Mouse (Mus musculus) kidney, postnatal 4 days (tissue): Measurements from ENCODE around the gene Cc2d1a.

Source experiments
- DNase-seq, 2 experiments: peaks; one replicate each; pipeline ENCODE4 v3.0.0; 2021; ENCODE audit warnings: mixed read lengths in 2 of 2

The Cc2d1a gene

GRCm38 (mm10) chr8:84176560-84176959, 28.8 kb upstream of the Cc2d1a start:
- DNase-seq: peak; percentile 33 to 53

GRCm38 (mm10) chr8:84173861-84174260, 26.1 kb upstream of the Cc2d1a start:
- DNase-seq: peak; percentile 39 to 54

DNA sequence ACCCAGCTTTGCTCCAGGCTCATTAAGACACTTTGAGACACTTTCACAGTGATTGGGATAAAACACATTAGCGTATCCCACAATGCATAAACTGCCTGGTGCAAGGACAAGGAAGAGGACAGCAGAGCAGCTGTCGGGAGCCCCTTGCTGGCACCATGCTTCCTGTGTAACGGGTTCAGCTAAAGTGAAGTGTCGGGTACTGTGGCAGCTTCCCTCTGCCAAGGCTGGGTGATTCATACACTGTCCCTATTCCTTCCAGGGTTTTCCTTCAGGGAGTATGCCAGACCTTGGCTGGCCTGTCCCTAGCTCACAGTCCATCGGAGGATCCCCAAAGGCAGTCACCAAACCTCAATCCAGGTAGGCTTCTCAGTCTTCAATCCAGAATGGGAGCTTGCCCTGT, 22.4 kb upstream of the Cc2d1a start:
- DNase-seq: no peak

DNA sequence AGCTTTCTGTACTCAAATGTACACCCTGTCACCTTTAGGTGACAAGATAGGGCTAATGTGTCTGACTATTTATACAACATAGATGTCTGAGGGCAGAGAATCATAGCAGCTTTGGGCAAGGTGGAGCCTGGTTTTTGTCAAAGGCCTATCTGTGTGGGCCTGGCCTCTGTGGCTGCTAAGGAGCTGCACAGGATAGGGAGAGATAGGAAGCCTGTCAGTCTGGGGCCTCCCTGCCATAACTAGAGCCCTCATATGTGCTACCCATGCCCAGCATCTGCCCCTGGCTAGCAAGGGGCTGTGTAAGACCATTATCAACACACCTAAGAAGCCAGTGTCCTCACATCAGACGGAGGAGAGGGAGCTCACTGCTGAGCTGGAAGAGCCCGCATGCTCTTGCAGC, 20.0 kb upstream of the Cc2d1a start:
- DNase-seq: no peak

GRCm38 (mm10) chr8:84157620-84158019, 9.9 kb upstream of the Cc2d1a start:
- no peak for DNase-seq

- DNase-seq: no peak
These were observed 1.4 kb upstream of the Cc2d1a start for GRCm38 (mm10) chr8:84149181-84149580.

- DNase-seq: peak; percentile 25 to 27
These were observed 755 bp upstream of the Cc2d1a start for GRCm38 (mm10) chr8:84148531-84148850.

DNA sequence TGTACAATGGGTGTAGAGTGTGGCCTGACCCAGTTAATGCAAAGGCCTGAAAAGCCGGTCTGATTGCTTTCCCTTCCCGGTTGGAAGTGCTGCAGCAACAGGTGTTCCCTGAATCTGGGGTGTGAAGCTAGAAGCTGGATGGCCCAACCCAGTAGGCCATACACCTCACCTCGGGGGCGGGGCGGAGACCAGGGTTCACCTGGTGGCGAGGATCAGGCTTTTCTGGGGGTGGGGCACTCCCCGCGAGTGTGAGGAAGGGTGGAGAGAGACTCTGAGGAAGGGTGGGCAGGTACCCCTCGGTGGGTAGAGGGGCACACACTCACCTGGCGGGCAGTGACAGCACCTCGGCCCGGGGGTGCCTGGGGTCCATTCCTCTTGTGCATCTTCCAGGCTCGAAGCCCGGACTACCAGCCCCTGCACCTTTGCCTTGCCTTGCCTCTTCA, 391 bp downstream of the Cc2d1a start:
- DNase-seq: peak; percentile 50 to 69

- DNase-seq: no peak
These were observed 3.0 kb downstream of the Cc2d1a start for GRCm38 (mm10) chr8:84144636-84145245.

GRCm38 (mm10) chr8:84140838-84141237, 6.9 kb downstream of the Cc2d1a start:
- no peak for DNase-seq

- DNase-seq: no peak
These were observed 9.9 kb downstream of the Cc2d1a start for GRCm38 (mm10) chr8:84137848-84138247.

DNA sequence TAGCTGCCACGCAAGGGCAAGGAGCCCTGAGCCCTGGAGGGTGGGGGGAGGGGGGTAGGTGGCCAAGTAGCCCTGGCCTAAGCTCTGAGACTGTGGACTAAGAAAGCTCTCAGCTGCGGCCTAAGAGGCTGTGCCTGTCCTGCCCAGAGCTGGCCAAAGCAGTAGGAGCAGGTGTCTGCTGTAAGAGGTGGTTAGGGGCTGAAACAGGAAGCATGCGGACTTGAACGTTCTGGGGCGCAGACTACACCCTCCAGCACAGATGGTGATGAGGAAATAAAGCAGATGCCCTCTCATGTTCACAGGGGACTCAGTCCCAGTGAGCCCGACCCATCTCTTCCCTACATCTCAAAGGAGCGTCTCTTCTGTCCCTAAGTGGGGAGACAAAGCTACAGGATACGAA, 15.5 kb downstream of the Cc2d1a start:
- no peak for DNase-seq

DNA sequence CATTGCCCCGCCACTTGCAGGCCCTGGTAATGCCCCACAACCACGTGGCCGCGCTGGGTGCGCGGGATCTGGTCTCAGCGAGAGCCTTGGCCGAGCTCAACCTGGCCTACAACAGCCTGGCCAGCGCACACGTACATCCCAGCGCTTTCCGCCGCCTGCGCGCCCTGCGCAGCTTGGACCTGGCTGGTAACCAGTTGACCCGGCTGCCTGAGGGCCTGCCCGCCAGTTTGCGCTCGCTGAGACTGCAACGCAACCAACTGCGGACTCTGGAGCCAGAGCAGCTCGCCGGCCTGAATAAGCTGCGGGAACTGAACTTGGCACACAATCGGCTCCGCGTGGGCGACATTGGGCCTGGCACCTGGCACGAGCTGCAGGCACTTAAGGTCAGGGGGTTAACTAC, 16.9 kb downstream of the Cc2d1a start:
- DNase-seq: peak; percentile 37 to 57

GRCm38 (mm10) chr8:84128277-84128676, 19.5 kb downstream of the Cc2d1a start:
- peak; percentile 34 to 51 for DNase-seq

GRCm38 (mm10) chr8:84127202-84127901, 20.4 kb downstream of the Cc2d1a start:
- DNase-seq: peak; percentile 28 to 48

GRCm38 (mm10) chr8:84126742-84127141, 21.0 kb downstream of the Cc2d1a start:
- DNase-seq: no peak

DNA sequence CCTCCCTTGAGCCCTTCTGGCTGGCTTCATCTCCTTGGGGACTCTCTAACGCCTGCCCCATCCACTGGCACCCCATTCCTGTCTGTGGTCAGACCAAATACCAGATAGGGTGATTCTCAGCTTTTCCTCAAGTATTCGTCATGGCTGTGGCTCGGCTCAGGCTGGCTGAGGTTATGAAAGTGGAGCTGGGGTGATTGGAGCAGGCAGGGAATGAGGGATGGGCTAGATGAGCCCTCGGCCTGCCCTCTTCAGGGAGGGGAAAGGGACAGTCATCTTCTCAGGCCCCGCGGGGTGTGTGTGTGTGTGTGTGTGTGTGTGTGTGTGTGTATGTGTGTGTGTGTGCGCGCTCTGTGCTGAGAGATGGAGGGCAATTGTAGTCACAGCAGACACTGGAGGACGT, 22.1 kb downstream of the Cc2d1a start, which contains the start of gene Podnl1:
Gene Podnl1 (plus strand): TSS at position 334 of the 400 bp plus-strand sequence.
- peak; percentile 43 to 56 for DNase-seq

DNA sequence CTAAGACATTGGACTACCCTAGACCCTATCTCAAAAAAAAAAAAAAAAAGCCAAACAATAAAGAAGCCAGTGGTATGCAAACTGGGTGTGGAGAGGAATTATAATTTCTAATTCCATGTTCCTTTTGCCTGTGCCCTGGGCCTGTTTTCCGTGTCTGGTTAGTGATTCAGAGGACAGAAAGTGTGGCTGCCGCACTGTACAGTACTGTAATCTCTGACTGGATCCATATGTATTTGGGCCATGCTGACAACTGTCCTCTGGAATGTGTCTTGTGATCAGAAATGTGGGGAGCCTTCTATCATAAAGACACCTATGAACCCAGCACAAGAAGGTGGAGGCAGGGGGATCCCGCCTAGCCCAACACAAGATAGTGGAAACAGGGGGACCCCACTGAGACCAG, 25.6 kb downstream of the Cc2d1a start:
- no peak for DNase-seq

DNA sequence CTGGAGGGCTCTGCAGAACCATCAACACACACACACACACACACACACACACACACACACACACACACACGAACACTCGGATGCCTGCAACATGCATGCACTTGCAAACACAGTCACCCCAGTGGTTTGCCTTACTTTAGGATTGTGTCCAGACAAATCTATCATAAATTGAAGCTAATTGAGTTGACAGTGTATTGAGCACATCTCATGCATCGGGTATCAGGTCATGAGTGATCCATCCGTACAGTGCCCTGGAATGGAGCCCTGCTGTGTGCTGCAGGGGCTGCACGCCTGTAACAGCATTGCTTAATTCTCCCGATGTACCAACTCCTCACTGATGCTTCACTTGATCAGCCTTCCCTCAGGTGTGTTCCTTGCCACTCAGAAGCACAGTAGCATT, 32.1 kb downstream of the Cc2d1a start:
- DNase-seq: no peak

GRCm38 (mm10) chr8:84106216-84107040, 41.3 kb downstream of the Cc2d1a start:
- no peak for DNase-seq

DNA sequence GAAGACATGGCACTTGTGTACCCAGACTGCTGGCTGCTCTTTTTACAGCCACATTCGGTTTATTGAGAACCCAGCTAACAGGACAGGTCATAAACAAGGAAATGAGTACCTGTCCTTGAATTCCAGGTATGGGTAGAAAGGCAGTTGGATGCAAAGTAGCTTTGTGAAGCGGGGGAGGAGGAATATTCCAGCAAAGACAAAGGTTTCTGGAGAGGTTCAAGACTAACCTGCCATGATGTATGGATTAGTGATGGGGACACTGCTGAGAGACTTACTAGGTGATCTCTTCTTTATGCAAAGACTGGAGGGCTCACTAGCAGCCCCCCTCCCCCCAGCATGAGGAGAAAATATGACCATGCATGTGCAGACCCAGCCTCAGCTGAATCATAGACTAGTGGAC, 42.1 kb downstream of the Cc2d1a start:
- no peak for DNase-seq

DNA sequence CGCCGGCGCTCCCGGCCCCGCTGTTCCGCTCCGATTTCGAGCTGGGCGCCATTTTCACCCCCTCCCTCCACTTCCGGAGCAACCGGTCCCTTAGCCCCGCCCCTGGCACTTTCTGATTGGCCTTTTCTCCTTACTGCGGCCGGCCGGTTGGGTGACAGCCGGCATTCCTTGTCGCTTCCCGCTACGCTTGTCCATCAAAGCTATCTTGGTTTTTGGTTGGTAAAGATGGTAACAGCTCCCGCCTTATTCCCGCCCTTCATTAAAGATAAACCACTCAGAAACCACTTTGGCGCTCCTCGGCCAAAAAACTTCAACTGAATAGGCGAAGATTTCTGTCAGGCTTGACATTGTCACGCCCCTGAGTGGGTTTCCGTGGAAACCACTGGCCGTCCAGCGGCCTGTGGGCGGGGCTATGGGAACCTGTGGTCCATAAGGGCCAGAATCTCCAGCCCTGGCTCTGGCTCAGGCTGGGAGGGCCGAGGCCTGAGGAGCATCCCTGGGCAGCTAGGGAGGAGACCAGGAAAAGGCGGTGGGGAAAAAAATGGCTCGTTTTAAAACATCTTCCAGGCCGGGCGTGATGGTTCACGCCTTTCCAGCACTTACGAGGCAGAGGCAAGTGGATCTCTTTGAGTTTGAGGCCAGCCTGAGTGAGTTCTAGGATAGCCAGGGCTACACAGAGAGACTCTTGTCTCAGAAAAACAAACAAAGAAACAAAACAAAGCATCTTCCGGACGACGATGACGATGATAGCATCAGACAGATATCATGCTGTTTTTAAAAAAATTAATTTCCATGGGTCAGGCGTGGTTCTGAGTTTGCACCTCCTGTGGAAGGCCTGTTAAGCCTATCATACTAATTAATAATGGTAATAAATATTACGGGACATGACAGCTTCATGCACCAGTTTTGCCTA, 42.8 kb downstream of the Cc2d1a start, which contains the start of gene Dcaf15:
Gene Dcaf15 (minus strand): TSS at position 72 of the 913 bp plus-strand sequence.
- DNase-seq: peak; percentile 99

GRCm38 (mm10) chr8:84104221-84104620, 43.5 kb downstream of the Cc2d1a start:
- DNase-seq: peak; percentile 80 to 88
